Mouse (Mus musculus): ENCODE measurements at regions not wholly inside any gene's neighbourhood (a gene's known extent, or its start where the extent isn't known, plus 50 kb on each side); places are given as distances from the start of the nearest gene placed in this dataset.

DNA sequence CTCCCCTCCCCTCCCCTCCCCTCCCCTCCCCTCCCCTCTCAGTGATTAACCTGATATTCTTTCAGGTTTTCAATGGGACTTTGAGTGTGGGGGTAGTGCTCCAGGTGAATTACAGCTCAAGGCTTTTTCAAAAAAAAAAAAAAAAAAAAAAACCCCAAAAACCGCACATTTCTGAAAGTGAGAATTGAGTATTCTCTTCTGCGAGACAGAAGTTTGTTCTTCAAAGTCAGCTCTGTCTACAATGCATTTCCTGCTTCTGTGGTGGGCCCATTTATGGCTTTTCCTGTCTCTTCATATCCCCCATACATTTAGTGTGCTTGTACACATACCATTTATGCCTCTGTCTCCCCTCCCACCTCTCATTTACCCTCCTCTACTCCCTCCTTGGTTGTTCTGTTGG lies 81.1 kb upstream of the Cwc22 start:
- Histone ChIP-seq H3K36me3 (replicated peaks; ENCODE audit: control insufficient read depth, insufficient read depth, low read depth) (no peaks in the 10 kb centered on the region), H3K4me3 (ENCODE audit: insufficient read depth in 1 of 2, low read depth in 2 of 2, low read length in 2 of 2) (no peak overlapping the region), H3K4me1 (replicated peaks; ENCODE audit: control insufficient read depth in 2 of 2, insufficient read depth in 2 of 2, low read length in 1 of 2) (no peaks in the 10 kb centered on the region), H3K27ac (no peak overlapping the region), H3K9me3 (ENCODE audit: control insufficient read depth, low read length) (no peaks in the 10 kb centered on the region), H3K9ac (replicated peaks) (no peak overlapping the region), H3K27me3 (ENCODE audit: control insufficient read depth, insufficient read depth, low read length) (no peaks in the 10 kb centered on the region), H3K4me2 (ENCODE audit: low read depth) (no peak overlapping the region)
- no peak for DNase-seq (ENCODE audit: low read depth in 3 of 3, low spot score in 3 of 3)
- TF ChIP-seq CTCF (IDR thresholded peaks at IDR 0.05; ENCODE audit: low read depth) (no peak), EP300 (IDR thresholded peaks at IDR 0.05; ENCODE audit: low read depth) (no peak)
- ATAC-seq (ENCODE audit: insufficient read depth), result no peak
- 42% methylated on average over 2 of the region's 2 CpGs for WGBS (ENCODE audit: insufficient replicate concordance)

DNA sequence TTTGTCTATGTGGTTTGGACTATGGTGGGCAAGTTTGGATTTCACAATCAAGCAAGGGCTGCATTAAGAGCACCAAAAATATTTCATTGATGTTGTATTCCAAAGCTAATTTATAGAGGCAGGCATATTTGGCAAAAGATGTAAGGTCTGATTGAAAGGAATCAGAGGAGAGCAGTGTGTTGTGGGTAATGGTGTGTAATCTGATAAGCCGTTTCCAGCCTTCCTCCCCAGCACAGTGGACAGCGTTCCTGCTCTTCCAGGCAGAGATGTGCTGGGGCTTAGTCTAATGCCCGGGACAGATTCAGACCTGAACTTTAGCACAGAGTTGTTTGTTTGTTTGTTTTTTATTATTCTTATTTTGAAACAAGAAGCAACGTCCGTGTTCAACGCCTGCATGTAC lies 80.6 kb upstream of the Cwc22 start:
- H3K9ac ChIP-seq (replicated peaks), result no peak overlapping the region
- H3K27me3 ChIP-seq (ENCODE audit: control insufficient read depth, insufficient read depth, low read length), result no peaks in the 10 kb centered on the region
- H3K27ac ChIP-seq, result no peak overlapping the region
- WGBS (ENCODE audit: insufficient replicate concordance), result 40% methylated on average over 6 of the region's 6 CpGs
- no peaks in the 10 kb centered on the region for H3K36me3 ChIP-seq (replicated peaks; ENCODE audit: control insufficient read depth, insufficient read depth, low read depth)
- ATAC-seq (ENCODE audit: insufficient read depth) (no peak), DNase-seq (ENCODE audit: low read depth in 3 of 3, low spot score in 3 of 3) (no peak)
- H3K4me3 ChIP-seq (ENCODE audit: insufficient read depth in 1 of 2, low read depth in 2 of 2, low read length in 2 of 2), result no peak overlapping the region
- H3K4me1 ChIP-seq (replicated peaks; ENCODE audit: control insufficient read depth in 2 of 2, insufficient read depth in 2 of 2, low read length in 1 of 2), result no peaks in the 10 kb centered on the region
- H3K4me2 ChIP-seq (ENCODE audit: low read depth), result no peak overlapping the region
- H3K9me3 ChIP-seq (ENCODE audit: control insufficient read depth, low read length), result no peaks in the 10 kb centered on the region
- TF ChIP-seq EP300 (IDR thresholded peaks at IDR 0.05; ENCODE audit: low read depth) (no peak), CTCF (IDR thresholded peaks at IDR 0.05; ENCODE audit: low read depth) (no peak)

DNA sequence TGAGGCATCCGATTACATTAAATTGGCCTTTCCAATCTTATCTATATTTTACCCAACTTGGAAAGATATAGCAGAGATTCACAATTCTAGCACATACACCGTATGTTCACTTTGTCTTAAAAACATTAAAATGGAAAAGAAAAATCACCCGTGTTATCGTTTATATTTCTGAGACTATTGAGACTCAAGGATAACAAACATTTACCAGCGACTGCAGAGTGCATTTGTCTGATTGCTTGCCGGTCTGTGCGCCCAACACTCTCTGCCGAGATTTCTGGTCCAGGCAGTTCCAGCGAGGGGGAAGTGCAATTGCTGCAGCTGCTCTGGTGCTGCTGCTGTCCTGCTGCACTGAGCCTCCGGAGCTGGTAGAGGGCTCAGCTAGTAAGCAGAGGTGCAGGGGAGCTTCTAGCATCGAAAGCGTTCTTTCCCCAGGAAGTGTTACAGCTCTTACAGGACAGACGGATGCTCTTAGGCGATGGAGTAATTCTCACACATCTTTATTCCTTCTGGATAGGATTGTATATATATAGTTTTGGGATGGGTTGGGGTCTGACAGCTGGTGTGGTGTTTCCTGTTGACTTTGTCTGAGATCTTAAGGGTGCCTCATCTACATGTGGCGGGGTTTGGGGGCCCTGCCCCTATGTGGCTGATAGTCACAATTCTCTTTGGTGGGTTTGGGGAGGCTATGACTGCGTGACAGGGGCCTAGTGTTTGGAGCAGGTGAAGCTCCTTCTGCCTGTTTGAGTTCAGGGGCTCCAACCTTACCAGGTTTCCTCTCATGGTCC lies 79.7 kb upstream of the Cwc22 start:
- H3K4me2 ChIP-seq (ENCODE audit: low read depth), result no peak overlapping the region
- H3K27me3 ChIP-seq (ENCODE audit: control insufficient read depth, insufficient read depth, low read length), result no peaks in the 10 kb centered on the region
- TF ChIP-seq EP300 (IDR thresholded peaks at IDR 0.05; ENCODE audit: low read depth), result no peak
- no peak for TF ChIP-seq CTCF (IDR thresholded peaks at IDR 0.05; ENCODE audit: low read depth)
- no peaks in the 10 kb centered on the region for H3K9me3 ChIP-seq (ENCODE audit: control insufficient read depth, low read length)
- H3K27ac ChIP-seq, result no peak overlapping the region
- H3K9ac ChIP-seq (replicated peaks), result no peak overlapping the region
- DNase-seq (ENCODE audit: low read depth in 3 of 3, low spot score in 3 of 3) (no peak), ATAC-seq (ENCODE audit: insufficient read depth) (no peak)
- no peaks in the 10 kb centered on the region for H3K36me3 ChIP-seq (replicated peaks; ENCODE audit: control insufficient read depth, insufficient read depth, low read depth)
- no peak overlapping the region for H3K4me3 ChIP-seq (ENCODE audit: insufficient read depth in 1 of 2, low read depth in 2 of 2, low read length in 2 of 2)
- no peaks in the 10 kb centered on the region for H3K4me1 ChIP-seq (replicated peaks; ENCODE audit: control insufficient read depth in 2 of 2, insufficient read depth in 2 of 2, low read length in 1 of 2)
- WGBS (ENCODE audit: insufficient replicate concordance), result 51% methylated on average over 16 of the region's 16 CpGs

DNA sequence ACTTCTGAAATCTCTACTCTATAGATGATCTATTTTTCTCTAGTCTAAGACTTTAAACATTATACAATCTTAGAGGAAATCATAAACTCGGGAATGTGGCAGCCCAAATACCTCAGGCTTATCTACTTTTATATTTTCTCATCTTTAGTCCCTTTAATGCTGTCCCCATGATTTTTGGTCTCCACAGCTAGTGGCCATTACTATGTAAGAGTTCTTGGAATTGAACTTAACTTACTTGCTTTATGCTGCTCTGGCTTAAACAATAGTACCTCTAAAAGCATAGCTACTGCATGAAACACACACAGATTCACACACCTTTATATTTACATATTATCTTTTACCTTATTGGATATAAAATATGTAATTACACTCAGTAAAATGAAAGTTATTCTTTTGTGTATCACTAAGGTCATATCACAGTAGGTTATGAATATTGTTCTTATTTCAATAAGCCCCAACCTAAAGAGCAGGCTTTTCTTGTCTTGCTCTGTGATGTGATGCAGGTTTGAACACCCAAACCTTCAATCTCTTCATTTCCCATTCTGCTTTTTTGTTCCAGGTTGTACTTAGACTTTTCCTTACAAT lies 78.9 kb upstream of the Cwc22 start:
- ATAC-seq (ENCODE audit: insufficient read depth), result no peak
- no peaks in the 10 kb centered on the region for H3K4me1 ChIP-seq (replicated peaks; ENCODE audit: control insufficient read depth in 2 of 2, insufficient read depth in 2 of 2, low read length in 1 of 2)
- no peak overlapping the region for H3K4me2 ChIP-seq (ENCODE audit: low read depth)
- H3K9ac ChIP-seq (replicated peaks), result no peak overlapping the region
- H3K27ac ChIP-seq, result no peak overlapping the region
- TF ChIP-seq EP300 (IDR thresholded peaks at IDR 0.05; ENCODE audit: low read depth) (no peak), CTCF (IDR thresholded peaks at IDR 0.05; ENCODE audit: low read depth) (no peak)
- no peaks in the 10 kb centered on the region for H3K9me3 ChIP-seq (ENCODE audit: control insufficient read depth, low read length)
- no peaks in the 10 kb centered on the region for H3K27me3 ChIP-seq (ENCODE audit: control insufficient read depth, insufficient read depth, low read length)
- no peak overlapping the region for H3K4me3 ChIP-seq (ENCODE audit: insufficient read depth in 1 of 2, low read depth in 2 of 2, low read length in 2 of 2)
- DNase-seq (ENCODE audit: low read depth in 3 of 3, low spot score in 3 of 3), result no peak
- H3K36me3 ChIP-seq (replicated peaks; ENCODE audit: control insufficient read depth, insufficient read depth, low read depth), result no peaks in the 10 kb centered on the region
- 65% methylated on average over 1 of the region's 1 CpGs for whole genome bisulfite sequencing (ENCODE audit: insufficient replicate concordance)

DNA sequence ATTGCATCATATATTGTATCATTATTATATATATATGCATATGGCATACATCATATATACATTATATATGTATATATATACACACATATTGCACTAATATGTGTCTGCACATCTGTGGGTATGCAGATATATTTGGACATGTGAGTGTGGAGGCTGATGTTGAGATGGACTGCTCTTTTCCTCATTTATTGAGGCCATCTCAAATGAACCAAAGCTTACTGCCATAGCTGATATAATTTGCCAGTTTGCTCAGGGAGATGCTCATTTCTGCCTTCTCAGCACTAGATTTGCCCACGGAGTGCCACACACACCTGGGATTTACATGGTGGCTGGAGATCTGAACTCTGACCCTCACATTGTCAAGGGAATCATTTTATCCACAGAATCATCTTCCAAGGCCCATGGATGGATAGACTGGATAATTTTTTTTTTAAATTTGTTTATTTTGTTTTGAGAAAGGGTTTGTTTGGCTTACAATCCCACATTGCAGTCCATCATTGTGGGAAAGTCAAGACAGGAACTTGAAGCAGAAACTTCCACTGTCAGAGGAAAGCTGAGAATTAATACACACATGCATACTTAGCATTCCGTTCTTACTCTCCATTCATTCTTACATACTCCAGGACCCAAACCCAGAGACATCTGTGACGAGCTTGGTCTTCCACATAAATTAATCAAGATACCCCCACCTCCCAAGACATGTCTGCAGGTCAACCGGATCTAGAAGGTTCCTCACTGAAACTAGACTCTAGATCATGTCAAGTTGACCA lies 77.9 kb upstream of the Cwc22 start:
- no peak overlapping the region for H3K9ac ChIP-seq (replicated peaks)
- no peaks in the 10 kb centered on the region for H3K4me1 ChIP-seq (replicated peaks; ENCODE audit: control insufficient read depth in 2 of 2, insufficient read depth in 2 of 2, low read length in 1 of 2)
- H3K4me3 ChIP-seq (ENCODE audit: insufficient read depth in 1 of 2, low read depth in 2 of 2, low read length in 2 of 2), result no peak overlapping the region
- H3K4me2 ChIP-seq (ENCODE audit: low read depth), result no peak overlapping the region
- no peaks in the 10 kb centered on the region for H3K27me3 ChIP-seq (ENCODE audit: control insufficient read depth, insufficient read depth, low read length)
- DNase-seq (ENCODE audit: low read depth in 3 of 3, low spot score in 3 of 3) (no peak), ATAC-seq (ENCODE audit: insufficient read depth) (no peak)
- TF ChIP-seq CTCF (IDR thresholded peaks at IDR 0.05; ENCODE audit: low read depth) (no peak), EP300 (IDR thresholded peaks at IDR 0.05; ENCODE audit: low read depth) (no peak)
- H3K27ac ChIP-seq, result no peak overlapping the region
- 58% methylated on average over 4 of the region's 4 CpGs for WGBS (ENCODE audit: insufficient replicate concordance)
- no peaks in the 10 kb centered on the region for H3K9me3 ChIP-seq (ENCODE audit: control insufficient read depth, low read length)
- no peaks in the 10 kb centered on the region for H3K36me3 ChIP-seq (replicated peaks; ENCODE audit: control insufficient read depth, insufficient read depth, low read depth)
